Mouse (Mus musculus) heart, postnatal 10 days (tissue): ENCODE results near the gene Lrrc8d. TPM values are rescaled to one million over a fixed set of nuclear protein-coding genes. Genes with fewer than 3 reads are reported as not detected.
"Not testable (repeated sequence)": the region's sequence is repeated elsewhere in the genome, so short reads cannot be mapped to it uniquely, and the experiment has no call there.

Source experiments
- DNase-seq, 2 experiments: peaks; one replicate each; pipeline ENCODE4 v3.0.0; 2021
- intact Hi-C: fragments of 180-260 bp; cut with DNase I; formaldehyde crosslinking; loops from one replicate; pipeline ENCODE4 v1.15.1; 2025
- total RNA-seq, 2 experiments: library from RNA; stranded (reverse); gene quantifications; 2 replicates each; pipeline ENCODE4 v1.2.3; 2021

Gene Lrrc8d
- total RNA-seq, 2 experiments from 2014 or later, result 18.7 to 19.5 TPM

- intact Hi-C loops, result no loop called here
- DNase-seq, result no peak
These were observed 145.3 kb downstream of the Lrrc8d start for GRCm38 (mm10) chr5:105845041-105845440.

GRCm38 (mm10) chr5:105847726-105848125 lies 148.0 kb downstream of the Lrrc8d start:
- intact Hi-C loops, result no loop called here

GRCm38 (mm10) chr5:105849222-105849621 lies 149.5 kb downstream of the Lrrc8d start:
- intact Hi-C loops, result no loop called here
- no peak for DNase-seq

More at GRCm38 (mm10) chr5:105847726-105848125, 148.0 kb downstream of the Lrrc8d start:
- no peak for DNase-seq

DNA sequence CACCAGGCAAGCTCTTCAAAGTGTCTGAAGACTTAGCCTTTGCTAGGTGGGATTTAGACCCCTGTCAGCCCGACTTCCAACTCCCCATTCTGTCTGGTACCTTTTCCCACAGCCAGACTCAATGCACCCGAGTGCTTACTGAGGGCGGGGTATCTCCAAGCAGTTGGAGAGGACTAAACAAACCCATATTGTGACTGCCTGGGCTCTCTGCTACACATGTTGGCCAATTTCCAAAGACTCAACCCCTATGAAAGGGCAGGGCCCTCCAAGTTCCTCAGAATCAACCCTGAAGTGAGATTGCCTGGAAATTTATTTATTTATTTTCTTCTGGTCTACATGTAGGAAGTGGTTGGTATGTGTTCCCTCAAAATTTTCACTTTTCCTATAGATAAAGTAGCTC lies 149.9 kb downstream of the Lrrc8d start:
- intact Hi-C loops, result no loop called here
- no peak for DNase-seq

GRCm38 (mm10) chr5:105853271-105853670 lies 153.5 kb downstream of the Lrrc8d start:
- DNase-seq, result no peak
- intact Hi-C loops, result no loop called here

- intact Hi-C loops, result no loop called here
- no peak for DNase-seq
These were observed 157.7 kb downstream of the Lrrc8d start for GRCm38 (mm10) chr5:105857486-105857885.

- peak; percentile 52 to 60 for DNase-seq
- intact Hi-C loops, result no loop called here
These were observed 159.3 kb downstream of the Lrrc8d start for GRCm38 (mm10) chr5:105858754-105859694.

- intact Hi-C loops, result no loop called here
- no peak for DNase-seq
These were observed 160.1 kb downstream of the Lrrc8d start for GRCm38 (mm10) chr5:105859716-105860460.

GRCm38 (mm10) chr5:105860461-105860835 lies 160.7 kb downstream of the Lrrc8d start:
- no peak for DNase-seq
- intact Hi-C loops, result no loop called here

DNA sequence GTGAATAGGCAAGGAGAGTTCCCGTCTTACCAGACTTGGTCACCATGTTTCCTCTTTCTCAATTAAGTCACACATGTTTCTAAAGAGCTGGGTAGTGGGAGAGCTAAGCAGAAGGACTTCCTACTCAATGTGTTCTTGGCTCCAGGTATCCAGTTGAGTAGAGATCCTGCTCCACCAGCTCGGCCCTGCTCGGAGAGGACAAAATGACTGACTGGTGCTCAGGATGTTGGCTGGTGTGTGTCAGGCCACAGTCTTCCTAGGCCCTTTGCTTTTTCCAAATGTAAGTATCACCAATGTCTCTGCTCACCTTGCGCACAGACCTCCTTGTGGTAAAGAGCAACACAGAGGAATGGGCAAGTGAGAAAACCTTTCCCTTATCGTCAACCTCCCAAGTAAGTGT lies 161.8 kb downstream of the Lrrc8d start:
- no peak for DNase-seq
- intact Hi-C loops, result no loop called here

DNA sequence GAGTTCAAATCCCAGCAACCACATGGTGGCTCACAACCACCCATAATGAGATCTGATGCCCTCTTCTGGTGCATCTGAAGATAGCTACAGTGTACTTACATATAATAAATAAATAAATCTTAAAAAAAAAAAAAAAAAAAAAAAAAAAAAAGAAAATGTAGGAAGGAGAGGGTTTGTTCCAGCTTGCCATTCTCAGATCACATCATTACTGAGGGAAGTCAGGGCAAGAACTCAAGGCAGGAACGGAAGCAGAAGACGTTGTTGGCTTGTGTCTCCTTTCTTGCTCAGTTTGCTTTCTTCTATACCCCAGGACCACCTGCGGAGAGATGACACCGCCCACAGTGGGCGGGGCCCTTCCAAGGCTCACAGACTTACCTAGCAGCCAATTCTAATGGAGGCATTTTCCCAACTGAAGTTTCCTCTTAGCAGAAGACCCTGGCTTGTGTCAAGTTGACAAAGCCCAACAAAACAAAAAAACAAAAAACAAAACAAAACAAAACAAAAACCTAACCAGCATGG lies 165.4 kb downstream of the Lrrc8d start:
- DNase-seq, intact Hi-C loops: not testable (repeated sequence)

DNA sequence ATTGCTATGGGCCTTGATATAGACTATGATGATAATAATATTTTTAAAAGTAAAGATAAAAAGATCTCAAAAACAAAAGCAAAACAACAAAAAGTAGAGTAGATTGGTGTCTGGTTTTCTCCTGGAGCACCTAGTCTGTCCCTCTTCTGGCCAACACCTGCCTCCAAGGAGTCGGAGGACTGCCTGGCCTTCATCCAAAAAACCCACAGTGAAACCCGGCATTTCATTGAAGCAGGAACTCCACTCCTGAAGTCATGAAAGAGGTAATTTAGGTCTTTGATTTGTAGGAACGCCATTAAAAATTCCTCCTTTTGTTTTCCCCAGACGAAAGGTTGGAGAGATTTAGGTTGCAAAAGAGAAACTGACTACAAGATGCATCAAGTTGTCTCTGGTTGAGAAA lies 167.7 kb downstream of the Lrrc8d start:
- DNase-seq, result no peak
- intact Hi-C loops, result no loop called here

GRCm38 (mm10) chr5:105867841-105868447 lies 168.2 kb downstream of the Lrrc8d start:
- peak; percentile 65 to 68 for DNase-seq
- intact Hi-C loops, result loop anchor here (1.0 to 2.0 kb wide), 4 partner anchors 184 to 463 kb away; partner anchors contain the start of gene Lrrc8c

- peak; percentile 87 to 92 for DNase-seq
- intact Hi-C loops, result loop anchor here (1.0 to 2.0 kb wide), 4 partner anchors 184 to 463 kb away; partner anchors contain the start of gene Lrrc8c
These were observed 168.8 kb downstream of the Lrrc8d start for GRCm38 (mm10) chr5:105868593-105868992.

- intact Hi-C loops, result loop anchor here (2.0 kb wide), 2 partner anchors 351 to 377 kb away; partner anchors contain the start of gene Lrrc8c
- DNase-seq, result no peak
These were observed 170.0 kb downstream of the Lrrc8d start for GRCm38 (mm10) chr5:105869739-105870138.

GRCm38 (mm10) chr5:105871140-105871539 lies 171.4 kb downstream of the Lrrc8d start:
- intact Hi-C loops, result no loop called here
- no peak for DNase-seq

- DNase-seq, result no peak
- intact Hi-C loops, result no loop called here
These were observed 172.4 kb downstream of the Lrrc8d start for GRCm38 (mm10) chr5:105872176-105872575.

GRCm38 (mm10) chr5:105872916-105873315 lies 173.1 kb downstream of the Lrrc8d start:
- intact Hi-C loops, result no loop called here
- DNase-seq, result no peak

- DNase-seq, result no peak
- intact Hi-C loops, result no loop called here
These were observed 174.0 kb downstream of the Lrrc8d start for GRCm38 (mm10) chr5:105873774-105874173.

- no peak for DNase-seq
- intact Hi-C loops, result no loop called here
These were observed 174.7 kb downstream of the Lrrc8d start for GRCm38 (mm10) chr5:105874476-105874875.
